Mouse (Mus musculus) testis, adult 2 months (tissue): Measurements from ENCODE around the gene Lgals4.

Experiments
- CTCF ChIP-seq: fragments of 200-500 bp; IDR thresholded peaks from 2 replicates; pipeline ENCODE4 v1.5.1; 2012; ENCODE audit warnings: low read depth, mild to moderate bottlenecking, inconsistent platforms, low read length, moderate library complexity; ENCODE audit not compliant: control insufficient read depth, insufficient read depth, insufficient replicate concordance
- POLR2A ChIP-seq: fragments of 200-500 bp; IDR thresholded peaks from 2 replicates; pipeline ENCODE4 v1.6.1; 2012; ENCODE audit warnings: low read depth, mild to moderate bottlenecking, inconsistent platforms, low read length, moderate library complexity; ENCODE audit not compliant: control insufficient read depth

GRCm38 (mm10) chr7:28816920-28817319 is 16.7 kb upstream of the Lgals4 start:
- no peak for TF ChIP-seq POLR2A
- no peak for TF ChIP-seq CTCF
